In genomic region chrX:56456379-56456778, GRCm38 (mm10) we compare ENCODE assay signal across 8 mouse cellular contexts. TPM values are rescaled to one million over a fixed set of nuclear protein-coding genes. Genes with fewer than 3 reads are reported as not detected.
DNase-seq lines count a peak whose midpoint lies in the region; ATAC-seq and TF ChIP-seq lines count a peak whose summit lies in the region.

No protein-coding gene starts in this region.

- intact Hi-C loops in gastrocnemius, adult 2 months (cut with DNase I) = no loop called here
- intact Hi-C loops in gastrocnemius, postnatal 36 days (cut with DNase I) = no loop called here

- no peak overlapping the region for H3K9ac ChIP-seq in liver, adult 2 months (ENCODE audit: low read depth, low read length)
- H3K9ac ChIP-seq in stomach, embryonic 16.5 days (ENCODE audit: low read length) = peak overlapping the region; percentile 60

- no peak for DNase-seq in gastrocnemius, adult 2 months
- no peak for DNase-seq in gastrocnemius, postnatal 36 days
- peak; percentile 0 for DNase-seq in retina, postnatal 7 days (ENCODE audit: low read depth, low spot score)
- DNase-seq in retina, postnatal 1 day = no peak
- DNase-seq in forebrain, embryonic 10.5 days (ENCODE audit: extremely low spot score, low spot score) = no peak
- no peak for DNase-seq in liver, adult 2 months (ENCODE audit: extremely low read depth, low read depth, low spot score)
- DNase-seq in right cerebral cortex, postnatal 25 days = no peak

- no peaks in the 10 kb centered on the region; the same call in 1 of the 2 replicates for H3K9me3 ChIP-seq in forebrain, embryonic 10.5 days
- H3K9me3 ChIP-seq in stomach, embryonic 16.5 days (replicated peaks; ENCODE audit: control insufficient read depth, low read length) = no peaks in the 10 kb centered on the region

- peak; percentile 8; the same call in 1 of the 2 replicates for ATAC-seq in stomach, embryonic 16.5 days (ENCODE audit: insufficient read depth, low FRiP score)

- 18% methylated on average over 8 of the region's 8 CpGs for WGBS in forebrain, embryonic 10.5 days
- WGBS in liver, adult 2 months = 18% methylated on average over 8 of the region's 8 CpGs
- 13% methylated on average over 8 of the region's 8 CpGs for WGBS in stomach, embryonic 16.5 days

- peak overlapping the region; percentile 88 for H3K4me3 ChIP-seq in gastrocnemius, adult 2 months
- H3K4me3 ChIP-seq in forebrain, embryonic 10.5 days = peak overlapping the region; percentile 66
- peak overlapping the region; percentile 62; the same call in 1 of the 2 replicates for H3K4me3 ChIP-seq in liver, adult 2 months (ENCODE audit: insufficient read depth, low read depth, low read length)
- peak overlapping the region; percentile 60 for H3K4me3 ChIP-seq in stomach, embryonic 16.5 days (replicated peaks; ENCODE audit: low read length)

- no peaks in the 10 kb centered on the region for H3K27me3 ChIP-seq in forebrain, embryonic 10.5 days (ENCODE audit: poor library complexity, severe bottlenecking)
- H3K27me3 ChIP-seq in liver, adult 2 months (ENCODE audit: control insufficient read depth, insufficient read depth, low read length) = no peaks in the 10 kb centered on the region
- H3K27me3 ChIP-seq in stomach, embryonic 16.5 days (ENCODE audit: control insufficient read depth, insufficient read depth, low read length) = no peaks in the 10 kb centered on the region

- peak overlapping the region; percentile 93 for H3K27ac ChIP-seq in gastrocnemius, adult 2 months
- peak overlapping the region; percentile 96 for H3K27ac ChIP-seq in forebrain, embryonic 10.5 days
- H3K27ac ChIP-seq in liver, adult 2 months (replicated peaks; ENCODE audit: insufficient read depth, low read depth, low read length) = no peak overlapping the region
- peak overlapping the region; percentile 55; the same call in 1 of the 2 replicates for H3K27ac ChIP-seq in stomach, embryonic 16.5 days (ENCODE audit: low read length)

- no peaks in the 10 kb centered on the region for H3K79me2 ChIP-seq in liver, adult 2 months (ENCODE audit: control insufficient read depth, insufficient read depth, low read length)

- no peak for TF ChIP-seq CTCF in gastrocnemius, adult 2 months (IDR thresholded peaks at IDR 0.05)
- TF ChIP-seq CTCF in liver, adult 2 months (IDR thresholded peaks at IDR 0.05; ENCODE audit: low read depth, low read length) = no peak

- peaks cover 5% of the 10 kb centered on the region; the same call in 1 of the 2 replicates for H3K36me3 ChIP-seq in forebrain, embryonic 10.5 days (replicated peaks)
- H3K36me3 ChIP-seq in liver, adult 2 months (ENCODE audit: control insufficient read depth, insufficient read depth, low read length) = no peaks in the 10 kb centered on the region
- no peaks in the 10 kb centered on the region for H3K36me3 ChIP-seq in stomach, embryonic 16.5 days (ENCODE audit: control insufficient read depth, insufficient read depth, low read length)

- peak overlapping the region; percentile 54 for H3K4me2 ChIP-seq in stomach, embryonic 16.5 days (ENCODE audit: low read depth, low read length)

- no peak for TF ChIP-seq POLR2A in liver, adult 2 months (IDR thresholded peaks at IDR 0.05; ENCODE audit: extremely low read depth, insufficient read depth, low read length)

- H3K4me1 ChIP-seq in forebrain, embryonic 10.5 days = 0 out of 2 replicates have a peak, but pooled peaks cover 5% of the 10 kb centered on the region
- no peaks in the 10 kb centered on the region; the same call in 1 of the 2 replicates for H3K4me1 ChIP-seq in liver, adult 2 months (ENCODE audit: control insufficient read depth, insufficient read depth, low read length)
- H3K4me1 ChIP-seq in stomach, embryonic 16.5 days (ENCODE audit: control insufficient read depth, insufficient read depth, low read length) = 0 out of 2 replicates have a peak, but pooled peaks cover 3% of the 10 kb centered on the region

RNA-seq across cellular contexts. Expression of gene Ints6l, which starts 1.7 kb away (rescaled TPM):
- total RNA-seq in gastrocnemius, adult 2 months (2021) = 1 to 10 TPM; 4.7 to 5.9 TPM
- 1 to 10 TPM; 5.0 to 6.1 TPM for total RNA-seq in gastrocnemius, postnatal 36 days (2021)
- 21.2 and 24.1 TPM in 2 replicates for polyA plus RNA-seq in forebrain, embryonic 10.5 days (2016; fragmentation: Nextera tagmentation; extraction: Ambion mirVana)
- 2.9 and 3.1 TPM in 2 replicates for total RNA-seq in liver, adult 2 months (2014; rRNA removed)
- 0.81 and 1.2 TPM in 2 replicates for polyA plus RNA-seq in liver, adult 2 months (2012; rRNA removed)
- polyA plus RNA-seq in stomach, embryonic 16.5 days (2015; fragmentation: Nextera tagmentation; extraction: Ambion mirVana) = 27.2 and 28.5 TPM in 2 replicates

RNA-seq across cellular contexts. Expression of gene Gm2174, which starts 8.6 kb away (rescaled TPM):
- total RNA-seq in gastrocnemius, adult 2 months (2021) = 1 to 10 TPM; 1.2 to 1.5 TPM
- not detected for total RNA-seq in gastrocnemius, postnatal 36 days (2021)
- 1.4 and 1.5 TPM in 2 replicates for polyA plus RNA-seq in forebrain, embryonic 10.5 days (2016; fragmentation: Nextera tagmentation; extraction: Ambion mirVana)
- total RNA-seq in liver, adult 2 months (2014; rRNA removed) = not detected in 2 replicates
- not detected in 2 replicates for polyA plus RNA-seq in liver, adult 2 months (2012; rRNA removed)
- polyA plus RNA-seq in stomach, embryonic 16.5 days (2015; fragmentation: Nextera tagmentation; extraction: Ambion mirVana) = 2.4 TPM in 2 replicates
